Mouse (Mus musculus) brain, embryonic 14.5 days (tissue): ENCODE results near the gene Hnrnpu. TPM values are rescaled to one million over a fixed set of nuclear protein-coding genes. Genes with fewer than 3 reads are reported as not detected.
A peak's percentile ranks its signal among the peaks of the same experiment; 100 is the strongest.
"Not testable (repeated sequence)": the region's sequence is repeated elsewhere in the genome, so short reads cannot be mapped to it uniquely, and the experiment has no call there.

Experiments used
- DNase-seq: peaks from one replicate; pipeline ENCODE4 v3.0.0-alpha.2; 2011; ENCODE audit warnings: low read depth
- CTCF ChIP-seq: fragments of 200-500 bp; IDR thresholded peaks from 2 replicates; pipeline ENCODE4 v1.5.1; 2012; ENCODE audit warnings: inconsistent platforms, mild to moderate bottlenecking, moderate library complexity, borderline replicate concordance; ENCODE audit not compliant: insufficient read depth, insufficient read length; ENCODE audit errors: extremely low read depth
- POLR2A ChIP-seq: fragments of 200-500 bp; IDR thresholded peaks from 2 replicates; pipeline ENCODE4 v1.6.1; 2012; ENCODE audit warnings: mild to moderate bottlenecking, inconsistent platforms, borderline replicate concordance; ENCODE audit not compliant: poor library complexity, insufficient read depth, insufficient read length, severe bottlenecking; ENCODE audit errors: extremely low read depth
- polyA plus RNA-seq: library from polyadenylated mRNA; depleted of rRNA; stranded (reverse); fragments of >200 nt; gene quantifications from 2 replicates; pipeline ENCODE4 v1.2.3, GENCODE M21; 2012

Gene Hnrnpu
- polyA plus RNA-seq, 1 experiment: 342 TPM

DNA sequence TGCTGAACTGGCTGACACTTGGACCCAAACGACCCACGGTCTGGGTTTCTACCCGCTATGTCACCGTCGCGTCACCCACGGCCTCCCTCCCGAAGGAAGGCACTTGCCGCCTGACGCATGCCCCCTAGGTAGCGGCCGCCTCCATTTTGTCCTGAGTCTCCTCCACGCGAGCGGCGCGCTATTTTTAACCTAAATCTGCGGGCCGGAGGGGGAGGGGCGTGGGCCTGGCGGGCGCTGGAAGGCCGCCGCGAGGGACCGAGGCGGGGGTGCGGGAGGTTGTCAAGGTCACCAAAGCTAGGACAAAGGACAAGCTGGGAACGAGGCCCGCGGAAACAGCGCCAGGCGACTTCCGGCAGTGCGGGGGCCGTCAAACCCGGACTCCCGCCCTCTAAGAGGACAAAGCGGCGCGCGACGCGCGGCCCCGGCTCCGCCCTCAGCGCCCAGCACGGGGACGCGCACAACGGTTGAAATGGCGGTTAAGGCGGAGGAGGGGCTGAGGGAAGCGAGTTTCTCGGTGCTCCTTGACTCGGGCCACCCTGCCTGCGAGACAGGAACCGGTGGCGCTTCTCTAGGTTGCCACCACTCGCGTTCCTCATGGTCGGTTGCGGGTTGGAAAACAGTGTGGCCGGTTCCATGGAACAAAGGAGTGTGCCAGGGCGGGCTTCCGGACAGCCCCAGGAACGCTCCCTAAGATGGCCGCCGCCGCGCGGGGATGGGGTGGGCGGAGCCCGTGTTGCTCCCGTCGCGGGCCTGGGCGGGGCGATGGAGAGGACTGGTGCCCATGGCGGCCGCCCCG, 19.0 kb downstream of the Hnrnpu start, which contains the start of gene Cox20:
Gene Cox20 (plus strand): TSS at position 742 of the 796 bp plus-strand sequence.
- peak; percentile 99 for DNase-seq
- peak; percentile 38; the same call in 1 of the 2 replicates for TF ChIP-seq POLR2A
- no peak for TF ChIP-seq CTCF

DNA sequence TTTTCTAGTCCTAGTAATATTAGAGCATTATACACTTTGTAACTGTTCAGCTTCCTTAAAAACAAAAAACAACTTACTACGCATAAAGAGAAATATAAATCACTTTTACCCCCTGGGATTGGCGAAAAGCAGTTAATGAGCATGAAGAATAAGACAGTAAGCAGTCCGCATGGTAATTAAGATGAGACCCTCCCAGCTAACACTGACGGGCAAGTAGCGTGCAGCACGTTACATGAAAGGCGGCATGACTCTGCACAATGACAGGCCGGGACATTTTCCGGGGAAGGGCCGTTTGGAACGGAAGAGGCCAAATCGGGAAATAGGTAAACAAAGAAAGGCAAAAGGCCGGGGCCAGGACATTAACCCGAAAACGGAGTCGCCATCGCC, 19.6 kb downstream of the Hnrnpu start:
- peak; percentile 97 for DNase-seq

DNA sequence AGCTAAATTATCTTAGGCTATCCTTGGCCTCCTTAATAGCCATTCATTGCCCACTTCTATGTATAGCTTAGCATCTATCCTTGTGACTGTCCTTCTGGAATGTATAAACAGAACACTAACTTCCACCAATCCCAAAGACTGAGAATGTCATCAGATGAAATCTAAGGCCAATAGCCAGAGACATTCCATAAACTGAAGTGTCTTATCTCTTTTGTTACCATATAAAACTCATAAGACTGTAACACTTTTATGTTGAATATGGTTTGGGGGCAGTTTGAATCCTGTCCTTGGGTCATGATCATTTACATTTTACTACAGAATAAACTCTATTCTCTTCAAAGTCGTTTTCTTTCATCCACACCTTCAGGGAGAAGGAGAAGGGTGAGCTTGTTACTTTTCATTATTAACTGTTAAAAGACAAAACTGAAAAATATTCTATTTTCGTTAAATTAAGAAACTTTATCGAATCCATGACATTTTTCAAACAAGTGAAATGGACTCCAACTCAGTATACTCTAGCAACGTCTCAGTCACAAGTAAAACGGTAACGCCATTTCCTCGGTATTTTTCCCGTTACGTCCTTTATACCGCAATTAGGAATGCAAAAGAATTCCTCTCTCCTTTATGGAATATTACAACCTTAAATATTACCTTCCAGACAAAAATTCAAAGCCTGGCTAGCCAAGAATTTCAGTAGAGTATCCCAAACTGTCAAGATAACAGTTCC, 20.2 kb downstream of the Hnrnpu start:
- DNase-seq: peak; percentile 59
- TF ChIP-seq POLR2A (no peak), CTCF (no peak)

More for the DNA sequence above, 19.6 kb downstream of the Hnrnpu start:
- no peak for TF ChIP-seq POLR2A
- no peak for TF ChIP-seq CTCF

DNA sequence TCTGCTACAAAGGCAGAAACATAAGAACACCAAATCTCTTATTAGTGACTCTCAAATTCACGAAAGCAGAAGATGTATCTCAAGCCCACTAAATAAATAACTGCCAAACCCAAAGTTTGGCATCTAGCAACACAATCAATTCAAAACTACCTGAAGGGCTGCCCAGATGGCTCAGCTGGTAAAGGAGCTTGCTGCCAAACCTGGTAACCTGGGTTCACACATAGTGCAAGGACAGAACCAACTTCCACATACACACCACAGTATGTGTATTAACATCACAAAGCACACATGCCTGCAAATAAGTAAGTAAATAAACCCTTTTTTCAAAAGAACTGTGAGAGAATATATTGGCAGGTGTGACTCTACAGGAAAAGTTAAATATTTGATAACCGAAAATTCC, 23.4 kb downstream of the Hnrnpu start:
- no peak for DNase-seq
- TF ChIP-seq POLR2A: no peak
- no peak for TF ChIP-seq CTCF

DNA sequence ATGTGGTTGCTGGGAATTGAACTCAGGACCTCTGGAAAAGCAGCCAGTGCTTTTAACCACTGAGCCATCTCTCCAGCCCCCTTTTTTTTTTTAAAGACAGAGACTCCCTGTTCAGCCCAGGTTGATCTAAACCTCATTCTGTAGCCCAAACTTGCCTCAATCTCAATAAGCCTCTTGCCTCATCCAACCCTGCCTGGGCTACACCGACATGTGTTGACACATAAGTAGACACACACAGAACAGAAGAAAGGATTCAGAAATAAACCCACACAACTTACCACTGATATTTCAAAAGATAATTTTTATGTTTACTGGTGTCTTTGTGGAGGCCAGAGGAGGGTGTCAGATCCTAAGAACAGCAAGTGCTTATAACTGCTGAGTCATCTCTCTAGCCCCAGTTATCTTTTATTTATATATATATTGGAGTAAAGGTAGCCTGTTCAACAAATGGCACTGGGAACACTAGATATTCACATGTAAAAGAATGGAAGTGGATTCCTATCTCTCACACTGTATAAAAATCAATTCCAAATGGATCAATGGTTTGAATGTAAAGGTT, 24.5 kb downstream of the Hnrnpu start:
- no peak for DNase-seq
- no peak for TF ChIP-seq POLR2A
- no peak for TF ChIP-seq CTCF

DNA sequence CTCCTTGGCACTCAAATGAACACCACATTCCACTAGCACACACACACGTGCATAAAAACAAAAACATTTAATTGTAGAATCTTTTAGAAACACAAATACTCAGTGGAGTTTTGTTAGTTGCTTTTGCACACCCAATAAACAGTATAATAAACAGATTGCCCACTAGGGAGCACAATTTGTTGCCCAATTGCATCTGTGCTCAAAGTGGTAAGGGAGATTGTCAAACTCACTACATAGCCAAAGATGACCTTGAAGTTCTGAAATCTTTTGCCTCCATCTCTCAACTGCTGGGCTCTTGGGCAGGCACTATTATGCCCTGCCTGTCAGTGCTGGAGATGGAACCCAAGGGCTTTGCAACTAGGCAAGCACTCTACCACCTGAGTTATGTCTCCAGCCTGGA, 27.5 kb downstream of the Hnrnpu start:
- no peak for DNase-seq
- TF ChIP-seq CTCF (no peak), POLR2A (no peak)

DNA sequence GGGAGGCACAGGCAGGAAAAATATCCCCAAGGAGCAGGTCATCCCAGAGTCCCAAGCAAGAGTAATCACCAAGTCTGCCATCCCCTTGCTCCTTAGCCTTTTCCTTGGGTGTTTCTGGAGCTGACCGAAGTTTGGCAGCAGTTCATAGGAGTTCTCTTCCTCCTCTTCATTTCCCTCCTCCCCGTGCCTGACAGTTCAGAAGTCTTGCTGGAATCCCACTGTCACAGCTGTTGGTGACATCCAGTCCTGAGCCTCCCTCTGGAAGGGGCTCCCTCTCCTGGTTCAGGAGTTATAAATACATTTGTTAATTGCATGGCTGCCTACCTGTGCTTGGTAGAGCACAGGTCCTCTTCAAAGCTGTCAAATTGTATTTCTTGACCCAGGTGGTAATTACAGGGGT, 28.1 kb downstream of the Hnrnpu start:
- TF ChIP-seq POLR2A (no peak), CTCF (no peak)
- no peak for DNase-seq

DNA sequence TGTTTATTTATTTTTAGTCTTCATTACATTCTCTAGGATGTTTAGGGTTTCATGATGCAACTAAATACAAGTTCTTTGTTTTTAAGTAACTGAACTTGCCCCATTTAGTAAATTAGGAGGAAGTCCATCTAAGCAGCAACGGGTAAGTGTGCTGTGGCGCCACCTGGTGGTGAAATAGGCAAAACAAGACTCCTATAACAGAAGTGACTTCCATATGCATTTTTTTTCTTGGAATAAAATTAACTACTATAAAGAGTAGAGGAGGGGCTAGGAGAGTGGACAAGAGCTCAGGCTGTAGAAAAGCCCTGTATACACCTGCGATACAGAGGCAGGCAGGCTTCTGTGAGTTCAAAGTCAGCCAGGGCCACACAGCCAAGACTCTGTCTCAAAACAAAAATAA, 34.2 kb downstream of the Hnrnpu start:
- DNase-seq: peak; percentile 84
- TF ChIP-seq CTCF (peak; percentile 71; the same call in 1 of the 2 replicates), POLR2A (no peak)

DNA sequence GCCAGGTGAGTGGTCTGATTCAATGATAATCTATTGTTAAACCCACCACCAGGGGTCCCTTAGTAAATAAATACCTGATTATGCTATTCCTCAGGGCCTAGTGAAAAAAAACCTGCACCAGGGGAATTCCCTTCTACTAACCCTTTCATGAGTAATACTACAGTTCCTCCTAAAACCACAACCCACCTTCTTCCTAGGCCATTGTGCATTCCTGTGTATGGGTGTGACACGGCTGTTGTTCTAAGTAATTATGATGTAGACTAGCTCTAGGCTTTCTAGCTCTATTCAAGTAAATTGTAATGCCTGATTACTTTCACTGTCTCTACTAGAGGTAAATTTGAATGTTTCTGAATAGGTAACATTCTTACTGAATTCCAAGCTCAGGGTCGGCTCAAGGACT, 36.3 kb downstream of the Hnrnpu start:
- DNase-seq: not testable (repeated sequence)

DNA sequence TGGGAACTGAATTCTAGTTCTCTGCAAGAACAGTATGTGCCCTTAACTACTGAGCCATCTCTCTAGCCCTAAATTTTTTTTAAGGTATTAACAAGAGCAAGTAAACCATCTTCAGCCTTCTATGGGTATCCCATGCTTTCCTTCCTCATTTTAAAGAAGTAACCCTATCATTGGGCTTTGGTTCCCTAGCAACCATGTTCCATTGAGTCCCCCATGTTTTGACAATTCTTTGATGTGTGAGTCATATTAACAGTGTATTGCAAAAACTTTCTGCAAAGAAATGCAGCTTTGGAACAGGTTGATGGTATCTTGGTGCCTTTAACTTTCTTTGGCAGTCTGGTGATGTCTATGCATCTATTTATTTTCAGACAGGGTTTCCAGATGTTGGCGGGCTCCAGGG, 43.5 kb downstream of the Hnrnpu start:
- DNase-seq: no peak
- TF ChIP-seq CTCF (no peak), POLR2A (no peak)

DNA sequence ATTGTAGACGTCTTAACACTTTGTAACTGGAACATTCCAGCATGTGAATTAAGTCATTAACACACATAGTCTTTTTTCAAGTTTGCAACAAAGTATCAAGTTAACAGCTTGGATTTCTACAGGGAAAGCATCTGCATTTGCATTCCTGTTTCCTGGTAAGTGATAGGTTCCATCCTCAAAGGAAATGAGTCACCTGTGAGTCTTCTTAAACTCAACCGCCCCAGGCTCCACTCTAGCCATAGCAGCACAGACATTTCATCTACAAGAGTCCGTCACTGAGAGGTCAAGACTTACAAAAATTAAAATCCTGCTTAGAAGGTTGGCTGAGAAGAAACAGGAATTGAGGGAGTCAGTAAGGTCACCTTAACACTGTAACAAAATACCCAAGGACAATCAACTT, 45.9 kb downstream of the Hnrnpu start:
- DNase-seq: no peak
- TF ChIP-seq CTCF (no peak), POLR2A (no peak)
